Mouse (Mus musculus) hindlimb bud, embryonic 11.5 days (tissue): ENCODE measurements around the gene Olfr1148.

Experiments used
- DNase-seq: peaks from one replicate; pipeline ENCODE4 v3.0.0-alpha.2; 2012; ENCODE audit warnings: low read depth, low spot score; ENCODE audit errors: extremely low spot score

Gene Olfr1148

GRCm38 (mm10) chr2:87830233-87830632, at the start of gene Olfr1148:
Gene Olfr1148, plus strand, starts transcription at chr2:87830533.
- no peak for DNase-seq

- no peak for DNase-seq
Observed at GRCm38 (mm10) chr2:87800292-87800691, 30.0 kb upstream of the Olfr1148 start, which contains the start of gene Olfr1143. Gene Olfr1143, plus strand, starts transcription at chr2:87800592.

GRCm38 (mm10) chr2:87809522-87809921, 20.8 kb upstream of the Olfr1148 start, which contains the start of gene Olfr1145:
Gene Olfr1145, plus strand, starts transcription at chr2:87809822.
- no peak for DNase-seq

GRCm38 (mm10) chr2:87843693-87844092, 13.4 kb downstream of the Olfr1148 start, which contains the start of gene Olfr1150-ps1:
Gene Olfr1150-ps1, plus strand, starts transcription at chr2:87843993.
- no peak for DNase-seq

- DNase-seq, result no peak
Observed at GRCm38 (mm10) chr2:87855562-87855961, 25.2 kb downstream of the Olfr1148 start, which contains the start of gene Olfr1151. Gene Olfr1151, plus strand, starts transcription at chr2:87855862.

- DNase-seq, result no peak
Observed at GRCm38 (mm10) chr2:87866192-87866591, 35.9 kb downstream of the Olfr1148 start, which contains the start of gene Olfr1152. Gene Olfr1152, plus strand, starts transcription at chr2:87866492.
